Mouse (Mus musculus) MEL (cell line): ENCODE data around the gene Slc23a2. TPM values are rescaled to one million over a fixed set of nuclear protein-coding genes. Genes with fewer than 3 reads are reported as not detected.

Source experiments
- DNase-seq: peaks from one replicate; pipeline ENCODE4 v3.0.0; 2011; ENCODE audit warnings: low read depth, low spot score
- H3K27ac ChIP-seq: 2 replicates; pipeline ENCODE4 v1.5.1; 2012; ENCODE audit warnings: low read depth, mild to moderate bottlenecking, control low read depth, low read length, moderate library complexity; ENCODE audit not compliant: control insufficient read depth
- H3K27me3 ChIP-seq, 2 experiments: fragments of 150-350 bp in 1 of 2; sonication (generic) in 1 of 2; 2 replicates each; pipeline ENCODE4 v1.6.1; 2012; ENCODE audit warnings: low read length in 2 of 2, mild to moderate bottlenecking in 2 of 2, improper control_type of control experiment in 1 of 2, moderate library complexity in 1 of 2; ENCODE audit not compliant: insufficient read depth in 2 of 2, control insufficient read depth in 1 of 2
- H3K36me3 ChIP-seq, 2 experiments: 2 replicates each; pipeline ENCODE4 v1.6.1; 2012 to 2014; ENCODE audit warnings: low read length in 2 of 2, improper control_type of control experiment in 1 of 2, inconsistent platforms in 1 of 2, mild to moderate bottlenecking in 1 of 2; ENCODE audit not compliant: insufficient read depth in 2 of 2, control insufficient read depth in 1 of 2
- H3K4me1 ChIP-seq, 2 experiments: fragments of 150-350 bp in 1 of 2; sonication (generic) in 1 of 2; 2 replicates each; pipeline ENCODE4 v1.6.1; 2012; ENCODE audit warnings: low read length in 2 of 2, improper control_type of control experiment in 1 of 2, mild to moderate bottlenecking in 1 of 2; ENCODE audit not compliant: insufficient read depth in 2 of 2, control insufficient read depth in 1 of 2
- H3K4me3 ChIP-seq, 2 experiments: fragments of 150-350 bp in 1 of 2; sonication (generic) in 1 of 2; 2 replicates each; pipeline ENCODE4 v1.5.1; 2012; ENCODE audit warnings: low read depth in 2 of 2, low read length in 2 of 2, mild to moderate bottlenecking in 2 of 2, moderate library complexity in 2 of 2, control low read depth in 1 of 2, improper control_type of control experiment in 1 of 2; ENCODE audit not compliant: control insufficient read depth in 1 of 2, insufficient read depth in 1 of 2
- H3K79me2 ChIP-seq: 2 replicates; pipeline ENCODE4 v1.6.1; 2012; ENCODE audit warnings: mild to moderate bottlenecking, low read length, moderate library complexity; ENCODE audit not compliant: control insufficient read depth, poor library complexity, insufficient read depth
- H3K9ac ChIP-seq: 2 replicates; pipeline ENCODE4 v1.6.1; 2012; ENCODE audit warnings: low read depth, mild to moderate bottlenecking, control low read depth, low read length, moderate library complexity; ENCODE audit not compliant: control insufficient read depth, poor library complexity, severe bottlenecking
- H3K9me3 ChIP-seq: fragments of 150-350 bp; sonication (generic); replicated peaks from 2 replicates; pipeline ENCODE4 v1.6.1; 2012; ENCODE audit warnings: mild to moderate bottlenecking, low read length, improper control_type of control experiment, moderate library complexity; ENCODE audit not compliant: insufficient read depth
- BHLHE40 ChIP-seq: IDR thresholded peaks from 2 replicates; pipeline ENCODE4 v1.6.1; 2012; ENCODE audit warnings: low read depth, mild to moderate bottlenecking, inconsistent platforms, low read length, improper control_type of control experiment, borderline replicate concordance
- CHD1 ChIP-seq: IDR thresholded peaks from 2 replicates; pipeline ENCODE4 v1.6.1; 2012; ENCODE audit warnings: low read depth, mild to moderate bottlenecking, inconsistent platforms, low read length, improper control_type of control experiment
- ELF1 ChIP-seq: IDR thresholded peaks from 2 replicates; pipeline ENCODE4 v1.6.1; 2014; ENCODE audit warnings: low read depth, mild to moderate bottlenecking, inconsistent platforms, low read length, improper control_type of control experiment, moderate library complexity
- EP300 ChIP-seq, 2 experiments: IDR thresholded peaks; 2 replicates each; pipeline ENCODE4 v1.6.1; 2011; ENCODE audit warnings: improper control_type of control experiment in 2 of 2, low read length in 2 of 2, low read depth in 1 of 2, mild to moderate bottlenecking in 1 of 2
- ETS1 ChIP-seq: IDR thresholded peaks from 2 replicates; pipeline ENCODE4 v1.6.1; 2012; ENCODE audit warnings: low read depth, mild to moderate bottlenecking, inconsistent platforms, low read length, improper control_type of control experiment, moderate library complexity
- GATA1 ChIP-seq: IDR thresholded peaks from 2 replicates; pipeline ENCODE4 v1.6.1; 2011; ENCODE audit warnings: low read depth, low read length, improper control_type of control experiment
- JUND ChIP-seq: IDR thresholded peaks from 2 replicates; pipeline ENCODE4 v1.6.1; 2011; ENCODE audit warnings: low read depth, mild to moderate bottlenecking, improper control_type of control experiment, low read length
- KAT2A ChIP-seq: conservative IDR thresholded peaks from 2 replicates; pipeline ENCODE4 v1.6.1; 2012; ENCODE audit warnings: low read depth, low read length, improper control_type of control experiment, inconsistent platforms
- MAFK ChIP-seq: IDR thresholded peaks from 2 replicates; pipeline ENCODE4 v1.6.1; 2011; ENCODE audit warnings: low read depth, mild to moderate bottlenecking, low read length, improper control_type of control experiment, borderline replicate concordance
- MAX ChIP-seq: IDR thresholded peaks from 2 replicates; pipeline ENCODE4 v1.6.1; 2011; ENCODE audit warnings: low read length, improper control_type of control experiment
- MEF2A ChIP-seq: IDR thresholded peaks from 2 replicates; pipeline ENCODE4 v1.6.1; 2014; ENCODE audit warnings: low read depth, mild to moderate bottlenecking, inconsistent platforms, low read length, improper control_type of control experiment; ENCODE audit not compliant: poor library complexity, insufficient replicate concordance, severe bottlenecking; ENCODE audit errors: extremely low read depth
- MXI1 ChIP-seq: IDR thresholded peaks from 2 replicates; pipeline ENCODE4 v1.6.1; 2011; ENCODE audit warnings: mild to moderate bottlenecking, low read depth, low read length, improper control_type of control experiment
- NRF1 ChIP-seq: IDR thresholded peaks from 2 replicates; pipeline ENCODE4 v1.6.1; 2014; ENCODE audit warnings: low read depth, mild to moderate bottlenecking, inconsistent platforms, low read length, improper control_type of control experiment, moderate library complexity; ENCODE audit not compliant: poor library complexity, insufficient read depth, severe bottlenecking
- POLR2A ChIP-seq, 2 experiments: IDR thresholded peaks; 2 replicates each; pipeline ENCODE4 v1.6.1; 2011 to 2012; ENCODE audit warnings: low read length in 2 of 2, mild to moderate bottlenecking in 2 of 2, control low read depth in 1 of 2, improper control_type of control experiment in 1 of 2, low read depth in 1 of 2, moderate library complexity in 1 of 2; ENCODE audit not compliant: control insufficient read depth in 1 of 2, insufficient read depth in 1 of 2, poor library complexity in 1 of 2
- POLR2AphosphoS2 ChIP-seq: IDR thresholded peaks from 2 replicates; pipeline ENCODE4 v1.6.1; 2011; ENCODE audit warnings: low read length, improper control_type of control experiment
- POLR2AphosphoS5 ChIP-seq: IDR thresholded peaks from 2 replicates; pipeline ENCODE4 v1.6.1; 2012; ENCODE audit warnings: low read depth, borderline replicate concordance, mild to moderate bottlenecking, inconsistent platforms, low read length, moderate library complexity, mixed read lengths
- RCOR1 ChIP-seq: IDR thresholded peaks from 2 replicates; pipeline ENCODE4 v1.6.1; 2012; ENCODE audit warnings: low read depth, mild to moderate bottlenecking, inconsistent platforms, low read length, improper control_type of control experiment
- SIN3A ChIP-seq: IDR thresholded peaks from 2 replicates; pipeline ENCODE4 v1.6.1; 2012; ENCODE audit warnings: low read length, improper control_type of control experiment, inconsistent platforms
- SMC3 ChIP-seq: IDR thresholded peaks from 2 replicates; pipeline ENCODE4 v1.6.1; 2011; ENCODE audit warnings: low read depth, low read length, improper control_type of control experiment
- TAL1 ChIP-seq: IDR thresholded peaks from 2 replicates; pipeline ENCODE4 v1.6.1; 2012; ENCODE audit warnings: mild to moderate bottlenecking, inconsistent platforms, low read length, moderate library complexity, mixed read lengths
- TBP ChIP-seq: IDR thresholded peaks from 2 replicates; pipeline ENCODE4 v1.8.0; 2011; ENCODE audit warnings: low read depth, low read length, improper control_type of control experiment
- TCF12 ChIP-seq: IDR thresholded peaks from 2 replicates; pipeline ENCODE4 v1.6.1; 2014; ENCODE audit warnings: low read depth, mild to moderate bottlenecking, inconsistent platforms, low read length, improper control_type of control experiment, moderate library complexity
- USF1 ChIP-seq: IDR thresholded peaks from 2 replicates; pipeline ENCODE4 v1.6.1; 2014; ENCODE audit warnings: low read depth, mild to moderate bottlenecking, inconsistent platforms, low read length, improper control_type of control experiment, moderate library complexity
- USF2 ChIP-seq, 2 experiments: IDR thresholded peaks; 2 replicates each; pipeline ENCODE4 v1.6.1; 2011 to 2012; ENCODE audit warnings: improper control_type of control experiment in 2 of 2, low read length in 2 of 2, borderline replicate concordance in 1 of 2, inconsistent platforms in 1 of 2, low read depth in 1 of 2, mild to moderate bottlenecking in 1 of 2; ENCODE audit not compliant: insufficient read depth in 1 of 2
- ZKSCAN1 ChIP-seq: IDR thresholded peaks from 2 replicates; pipeline ENCODE4 v1.6.1; 2012; ENCODE audit warnings: low read depth, mild to moderate bottlenecking, inconsistent platforms, low read length, improper control_type of control experiment, moderate library complexity
- ZMIZ1 ChIP-seq: IDR thresholded peaks from 2 replicates; pipeline ENCODE4 v1.6.1; 2012; ENCODE audit warnings: low read depth, mild to moderate bottlenecking, inconsistent platforms, low read length, improper control_type of control experiment, moderate library complexity
- polyA plus RNA-seq, 2 experiments: library from polyadenylated mRNA; stranded (reverse) in 1 of 2; unstranded in 1 of 2; fragments of >175 nt in 1 of 2; fragments of >200 nt in 1 of 2; gene quantifications; 2 replicates each; pipeline versions ENCODE4 v1.2.1 to v1.2.4; 2012; ENCODE audit warnings: low replicate concordance in 2 of 2, low read depth in 1 of 2; ENCODE audit not compliant: insufficient read length in 2 of 2, insufficient read depth in 1 of 2, missing spikeins in 1 of 2
- total RNA-seq: library from RNA; depleted of rRNA; stranded (reverse); fragments of 300-350 nt; gene quantifications from 2 replicates; pipeline ENCODE4 v1.2.3, GENCODE M21; 2012

Slc23a2 gene
- total and polyA plus RNA-seq, 3 experiments = 7.9 to 10.3 TPM; not detected in 1

- H3K79me2 ChIP-seq = no peaks in the 10 kb centered on the region
- H3K27ac ChIP-seq = no peak overlapping the region
- H3K4me3 ChIP-seq = no peak overlapping the region
- no peak overlapping the region for H3K9ac ChIP-seq
- TF ChIP-seq MAFK (no peak), MAX (no peak), KAT2A (no peak), SIN3A (no peak), NRF1 (no peak), SMC3 (no peak), ELF1 (no peak), POLR2AphosphoS2 (no peak), BHLHE40 (no peak)
- no peaks in the 10 kb centered on the region; a peak in 1 of 4 replicates for H3K36me3 ChIP-seq
- DNase-seq = no peak
- H3K27me3 ChIP-seq = no peaks in the 10 kb centered on the region
- peaks cover 0 to 5% of the 10 kb centered on the region in 2 experiments; a peak in 1 of 4 replicates for H3K4me1 ChIP-seq
- no peaks in the 10 kb centered on the region for H3K9me3 ChIP-seq
These were observed 83.0 kb downstream of the Slc23a2 start for GRCm38 (mm10) chr2:132061884-132062283.

- Histone ChIP-seq H3K9me3 (no peaks in the 10 kb centered on the region), H3K27ac (no peak overlapping the region), H3K4me3 (no peak overlapping the region), H3K36me3 (peaks cover 0 to 10% of the 10 kb centered on the region in 2 experiments; a peak in 2 of 4 replicates), H3K27me3 (no peaks in the 10 kb centered on the region), H3K9ac (no peak overlapping the region), H3K79me2 (no peaks in the 10 kb centered on the region), H3K4me1 (peaks cover 11 to 13% of the 10 kb centered on the region in 2 experiments; a peak in 3 of 4 replicates)
- TF ChIP-seq POLR2AphosphoS5 (no peak), SMC3 (peak; percentile 4; the same call in 1 of the 2 replicates)
- no peak for DNase-seq
These were observed 85.0 kb downstream of the Slc23a2 start for GRCm38 (mm10) chr2:132059919-132060318.

GRCm38 (mm10) chr2:132055349-132055753 lies 89.6 kb downstream of the Slc23a2 start:
- no peaks in the 10 kb centered on the region for H3K79me2 ChIP-seq
- no peaks in the 10 kb centered on the region for H3K27me3 ChIP-seq
- H3K4me3 ChIP-seq = no peak overlapping the region
- peak; percentile 81 for DNase-seq
- TF ChIP-seq RCOR1 (peak; percentile 29; the same call in 1 of the 2 replicates), BHLHE40 (peak; percentile 36; the same call in 1 of the 2 replicates), MXI1 (peak; percentile 56; the same call in 1 of the 2 replicates), EP300 (IDR thresholded peaks at IDR 0.05; ENCODE audit: low read depth in 1 of 2, low read length in 2 of 2) (peak; percentile 69 to 78), MEF2A (no peak), TCF12 (peak; percentile 71), TAL1 (no peak), GATA1 (peak; percentile 64; the same call in 1 of the 2 replicates), USF1 (peak; percentile 91), ELF1 (no peak), CHD1 (no peak), USF2 (IDR thresholded peaks at IDR 0.05; ENCODE audit: borderline replicate concordance in 1 of 2, insufficient read depth in 1 of 2, low read depth in 1 of 2, low read length in 2 of 2) (peak in 1 of 2 experiments; percentile 68; a peak in 2 of 4 replicates), JUND (no peak), SIN3A (peak; percentile 50; the same call in 1 of the 2 replicates), ZKSCAN1 (no peak), MAX (peak; percentile 53; the same call in 1 of the 2 replicates), POLR2A (IDR thresholded peaks at IDR 0.05; ENCODE audit: control insufficient read depth in 1 of 2, insufficient read depth in 1 of 2, low read depth in 1 of 2, low read length in 2 of 2, poor library complexity in 1 of 2) (no peak), ZMIZ1 (no peak), TBP (no peak), ETS1 (peak; percentile 83)
- H3K27ac ChIP-seq = peak overlapping the region; percentile 50
- H3K9me3 ChIP-seq = no peaks in the 10 kb centered on the region
- H3K36me3 ChIP-seq = peaks cover 0 to 17% of the 10 kb centered on the region in 2 experiments; a peak in 2 of 4 replicates
- peaks cover 15 to 32% of the 10 kb centered on the region in 2 experiments for H3K4me1 ChIP-seq
- no peak overlapping the region for H3K9ac ChIP-seq
